Mouse (Mus musculus) olfactory bulb, adult 2 months (tissue): ENCODE data around the gene Coq10b.

Source experiments
- CTCF ChIP-seq: fragments of 200-500 bp; IDR thresholded peaks from 2 replicates; pipeline ENCODE4 v1.5.1; 2012; ENCODE audit warnings: low read depth, mild to moderate bottlenecking, low read length, moderate library complexity; ENCODE audit not compliant: insufficient read depth
- POLR2A ChIP-seq: fragments of 200-500 bp; IDR thresholded peaks from 2 replicates; pipeline ENCODE4 v1.6.1; 2012; ENCODE audit warnings: mild to moderate bottlenecking, low read depth, low read length, moderate library complexity; ENCODE audit not compliant: insufficient read depth

GRCm38 (mm10) chr1:55041691-55042090 lies 10.9 kb upstream of the Coq10b start:
- TF ChIP-seq CTCF (no peak), POLR2A (no peak)
